Mouse (Mus musculus): ENCODE data around the gene Btbd35f17.
"Not testable (repeated sequence)": the region's sequence is repeated elsewhere in the genome, so short reads cannot be mapped to it uniquely, and the experiment has no call there.

The Btbd35f17 gene

DNA sequence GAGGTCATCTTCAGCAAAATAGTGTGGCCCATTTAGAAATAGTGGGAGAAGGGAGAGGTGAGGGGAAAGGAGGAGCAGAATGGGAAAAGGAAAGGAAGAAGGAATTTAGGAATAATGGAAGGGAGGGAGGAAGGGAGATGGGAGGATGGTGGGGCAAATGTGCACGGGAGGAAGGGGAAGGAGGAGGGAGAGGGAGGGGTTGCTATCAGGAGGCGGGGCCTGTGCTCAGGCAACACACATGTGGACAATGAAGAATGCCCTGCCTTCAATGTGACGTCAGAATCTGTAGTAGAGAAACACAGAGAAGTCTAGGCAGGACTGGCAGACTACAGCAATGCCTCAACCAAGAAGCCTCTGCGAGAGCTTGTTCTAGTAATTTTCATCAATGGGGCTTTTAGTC lies at the start of gene Btbd35f17:
Gene Btbd35f17 (plus strand): TSS at position 301 of the 400 bp plus-strand sequence.
- not testable (repeated sequence) for DNase-seq

Data from cerebellum, postnatal 36 days (tissue).